Comparison of ENCODE assay signal across 17 mouse cellular contexts in the genomic region with DNA sequence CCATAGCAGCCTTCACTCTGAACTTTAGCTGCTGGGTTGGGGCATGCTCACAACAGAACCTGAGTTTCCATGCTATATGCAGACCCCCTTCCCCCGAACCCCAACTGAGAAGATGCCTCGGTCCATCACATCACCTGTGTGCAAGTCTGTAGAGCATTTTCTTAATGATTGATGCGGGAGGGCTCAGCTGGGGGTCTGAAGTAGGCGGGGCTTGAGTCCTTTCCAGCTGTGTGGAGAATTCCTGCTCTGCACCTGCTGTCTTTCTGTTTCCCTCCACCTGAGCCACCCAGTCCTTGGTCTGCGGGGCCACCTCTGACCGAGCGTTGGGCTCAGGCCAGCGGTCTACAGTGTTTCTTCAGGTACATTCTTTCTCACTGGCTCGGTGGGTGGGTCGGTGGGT. TPM values are rescaled to one million over a fixed set of nuclear protein-coding genes. Genes with fewer than 3 reads are reported as not detected.
DNase-seq lines count a peak whose midpoint lies in the region; ATAC-seq and TF ChIP-seq lines count a peak whose summit lies in the region.
"Had no signal": no experiment of that assay in that cellular context is flagged by ENCODE, and none has a peak within 500 bp of the region (broad histone marks: within the 10 kb centered on the region; RNA-seq: fewer than 3 reads in every experiment).

A gene (plus strand): TSS at position 301 of the 400 bp plus-strand sequence.

- peak within 1 kb of the TSS; percentile 94 for H3K27ac ChIP-seq in heart, adult 2 months
- H3K27ac ChIP-seq in hindbrain, embryonic 15.5 days (replicated peaks), result no peak within 1 kb of the TSS
- no peak within 1 kb of the TSS for H3K27ac ChIP-seq in hindbrain, embryonic 11.5 days (ENCODE audit: low read depth, low read length)
- no peak within 1 kb of the TSS for H3K27ac ChIP-seq in intestine, embryonic 15.5 days
- H3K27ac ChIP-seq: limb, embryonic 13.5 days; macrophage had no signal

- intact Hi-C loops in heart, adult 2 months (cut with DNase I), result no loop called here
- intact Hi-C loops in heart, postnatal 25 days (cut with DNase I), result no loop called here

- no peaks in the 10 kb centered on the region for H3K9me3 ChIP-seq in hindbrain, embryonic 15.5 days
- H3K9me3 ChIP-seq in hindbrain, embryonic 11.5 days (ENCODE audit: control insufficient read depth, low read length), result no peaks in the 10 kb centered on the region
- H3K9me3 ChIP-seq in E14TG2a.4 (ENCODE audit: low read length), result peaks cover 7% of the 10 kb centered on the region; the same call in 1 of the 2 replicates
- no peaks in the 10 kb centered on the region for H3K9me3 ChIP-seq in intestine, embryonic 15.5 days
- H3K9me3 ChIP-seq: limb, embryonic 13.5 days had no signal

- no peaks in the 10 kb centered on the region for H3K36me3 ChIP-seq in heart, adult 2 months (ENCODE audit: control insufficient read depth, insufficient read depth, low read length)
- H3K36me3 ChIP-seq in hindbrain, embryonic 15.5 days, result no peaks in the 10 kb centered on the region
- no peaks in the 10 kb centered on the region for H3K36me3 ChIP-seq in hindbrain, embryonic 11.5 days (ENCODE audit: control insufficient read depth, insufficient read depth, low read length)
- no peaks in the 10 kb centered on the region for H3K36me3 ChIP-seq in E14TG2a.4 (ENCODE audit: insufficient read depth, low read length)
- H3K36me3 ChIP-seq in intestine, embryonic 15.5 days, result no peaks in the 10 kb centered on the region
- H3K36me3 ChIP-seq: limb, embryonic 13.5 days had no signal

- peak within 1 kb of the TSS; percentile 52 for H3K4me3 ChIP-seq in heart, adult 2 months
- H3K4me3 ChIP-seq in hindbrain, embryonic 15.5 days, result no peak within 1 kb of the TSS; the same call in 1 of the 2 replicates
- H3K4me3 ChIP-seq in hindbrain, embryonic 11.5 days (ENCODE audit: low read depth, low read length), result no peak within 1 kb of the TSS
- peak within 1 kb of the TSS; percentile 37; the same call in 1 of the 2 replicates for H3K4me3 ChIP-seq in E14TG2a.4 (replicated peaks; ENCODE audit: low read length)
- H3K4me3 ChIP-seq in intestine, embryonic 15.5 days (replicated peaks), result no peak within 1 kb of the TSS; the same call in 1 of the 2 replicates
- H3K4me3 ChIP-seq: limb, embryonic 13.5 days; myocyte had no signal

- TF ChIP-seq CTCF in heart, adult 2 months (IDR thresholded peaks at IDR 0.05), result no peak
- no peak for TF ChIP-seq CTCF in E14TG2a.4 (conservative IDR thresholded peaks at IDR 0.05; ENCODE audit: low read length)

- peak within 1 kb of the TSS; percentile 64 for H3K9ac ChIP-seq in heart, adult 2 months (ENCODE audit: low read depth, low read length)
- H3K9ac ChIP-seq in hindbrain, embryonic 15.5 days, result no peak within 1 kb of the TSS
- H3K9ac ChIP-seq in hindbrain, embryonic 11.5 days (ENCODE audit: low read depth, low read length), result no peak within 1 kb of the TSS
- H3K9ac ChIP-seq in intestine, embryonic 15.5 days, result no peak within 1 kb of the TSS
- H3K9ac ChIP-seq: limb, embryonic 13.5 days; liver, postnatal 0 days had no signal

- WGBS in heart, adult 2 months, result 31% methylated on average over 10 of the region's 10 CpGs
- WGBS in hindbrain, embryonic 15.5 days, result 15% methylated on average over 10 of the region's 10 CpGs
- 19% methylated on average over 10 of the region's 10 CpGs for WGBS in hindbrain, embryonic 11.5 days
- 20% methylated on average over 10 of the region's 10 CpGs for WGBS in intestine, embryonic 15.5 days

- peak within 1 kb of the TSS; percentile 31 for H3K4me2 ChIP-seq in hindbrain, embryonic 15.5 days
- no peak within 1 kb of the TSS for H3K4me2 ChIP-seq in hindbrain, embryonic 11.5 days (replicated peaks; ENCODE audit: low read depth, low read length)
- peak within 1 kb of the TSS; percentile 22; the same call in 1 of the 2 replicates for H3K4me2 ChIP-seq in intestine, embryonic 15.5 days (replicated peaks)
- H3K4me2 ChIP-seq: limb, embryonic 13.5 days had no signal

- TF ChIP-seq POLR2A in heart, adult 2 months (IDR thresholded peaks at IDR 0.05; ENCODE audit: insufficient read depth, low read depth, low read length), result no peak

- H3K79me2 ChIP-seq in heart, adult 2 months (replicated peaks; ENCODE audit: control insufficient read depth, insufficient read depth, low read length), result no peaks in the 10 kb centered on the region

- TF ChIP-seq EP300 in heart, adult 2 months (IDR thresholded peaks at IDR 0.05; ENCODE audit: insufficient read depth, low read depth, low read length), result no peak

- no peak for DNase-seq in heart, adult 2 months
- no peak for DNase-seq in heart, postnatal 25 days (ENCODE audit: low spot score)
- DNase-seq in hindbrain, embryonic 11.5 days (ENCODE audit: low spot score), result no peak
- DNase-seq in retina, embryonic 14.5 days (ENCODE audit: low spot score), result no peak
- no peak for DNase-seq in embryo, embryonic 9.5 days (ENCODE audit: extremely low spot score)
- DNase-seq: adrenal gland, postnatal 25 days; kidney, adult 2 months; layer of hippocampus, adult 9-11 months; liver, postnatal 0 days had no signal

- ATAC-seq in hindbrain, embryonic 15.5 days (ENCODE audit: low FRiP score, low read depth), result no peak
- no peak for ATAC-seq in hindbrain, embryonic 11.5 days (ENCODE audit: low FRiP score)
- ATAC-seq in intestine, embryonic 15.5 days, result no peak
- ATAC-seq: liver, postnatal 0 days had no signal

- H3K27me3 ChIP-seq in heart, adult 2 months (ENCODE audit: control insufficient read depth, insufficient read depth, low read length), result no peaks in the 10 kb centered on the region
- H3K27me3 ChIP-seq in hindbrain, embryonic 15.5 days, result peaks cover 17% of the 10 kb centered on the region
- peaks cover 13% of the 10 kb centered on the region for H3K27me3 ChIP-seq in hindbrain, embryonic 11.5 days (ENCODE audit: control insufficient read depth, insufficient read depth, low read length)
- H3K27me3 ChIP-seq in E14TG2a.4 (ENCODE audit: insufficient read depth, low read length), result peaks cover 12% of the 10 kb centered on the region; the same call in 1 of the 2 replicates
- peaks cover 22% of the 10 kb centered on the region for H3K27me3 ChIP-seq in intestine, embryonic 15.5 days (replicated peaks)

- H3K4me1 ChIP-seq in heart, adult 2 months (ENCODE audit: control insufficient read depth, insufficient read depth, low read length), result peaks cover 14% of the 10 kb centered on the region
- peaks cover 9% of the 10 kb centered on the region; the same call in 1 of the 2 replicates for H3K4me1 ChIP-seq in hindbrain, embryonic 15.5 days (replicated peaks)
- H3K4me1 ChIP-seq in hindbrain, embryonic 11.5 days (replicated peaks; ENCODE audit: control insufficient read depth, insufficient read depth, low read length), result no peaks in the 10 kb centered on the region
- H3K4me1 ChIP-seq in E14TG2a.4 (replicated peaks; ENCODE audit: low read depth, low read length), result peaks cover 26% of the 10 kb centered on the region
- no peaks in the 10 kb centered on the region for H3K4me1 ChIP-seq in intestine, embryonic 15.5 days (replicated peaks)
- H3K4me1 ChIP-seq: limb, embryonic 13.5 days had no signal

RNA-seq across cellular contexts. Expression of the gene that starts here (rescaled TPM):
- total RNA-seq in heart, adult 2 months (2021), result 1 to 10 TPM; 4.8 to 8.0 TPM
- polyA plus RNA-seq in heart, adult 2 months (2012; rRNA removed), result 10.2 and 17.0 TPM in 2 replicates
- total RNA-seq in heart, postnatal 25 days (2021), result 1 to 10 TPM; 7.3 to 9.3 TPM
- 1.00 and 1.2 TPM in 2 replicates for polyA plus RNA-seq in hindbrain, embryonic 15.5 days (2015; fragmentation: Nextera tagmentation; extraction: Ambion mirVana)
- polyA plus RNA-seq in hindbrain, embryonic 11.5 days (2014; fragmentation: Nextera tagmentation; extraction: Ambion mirVana), result not detected in 2 replicates
- polyA plus RNA-seq in intestine, embryonic 15.5 days (2015; fragmentation: Nextera tagmentation; extraction: Ambion mirVana), result 2.2 and 2.7 TPM in 2 replicates
- total RNA-seq: MEL had no signal
- polyA plus RNA-seq: C2C12; liver, postnatal 0 days; macrophage; myocyte had no signal

Comparison
In these comparisons a context has a peak if more than half of its experiments do, and no peak if none do; other contexts are left out.
1. H3K4me3 ChIP-seq: peak in heart, adult 2 months (single experiment) and E14TG2a.4 (single experiment); none in hindbrain, embryonic 15.5 days (single experiment), hindbrain, embryonic 11.5 days (single experiment) and intestine, embryonic 15.5 days (single experiment).